Mouse (Mus musculus) heart, adult 9 months (tissue): ENCODE data around the gene Cc2d1b.

ENCODE experiments used
- DNase-seq, 2 experiments: peaks; one replicate each; pipeline ENCODE4 v3.0.0; 2022; ENCODE audit warnings: low spot score in 2 of 2

Cc2d1b gene

DNA sequence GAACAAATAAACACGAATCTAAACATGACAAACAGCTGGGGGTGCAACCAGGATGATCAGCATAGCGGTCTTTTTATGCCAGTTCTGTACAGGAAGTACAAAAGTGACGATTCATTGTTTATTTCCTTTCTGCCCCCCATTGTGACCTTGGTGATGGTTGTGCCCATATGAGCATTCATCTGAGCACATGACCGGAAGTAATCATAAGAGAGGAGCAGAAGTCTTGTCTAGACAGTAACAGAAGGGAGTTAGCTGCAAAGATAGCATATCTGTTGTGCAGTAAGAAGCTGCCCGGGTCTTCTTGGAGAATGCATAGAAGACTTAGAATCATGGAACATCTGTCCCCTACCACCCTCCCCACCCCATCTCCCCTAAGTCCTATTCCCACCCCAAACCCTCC is 19.0 kb downstream of the Cc2d1b start:
- DNase-seq = no peak

DNA sequence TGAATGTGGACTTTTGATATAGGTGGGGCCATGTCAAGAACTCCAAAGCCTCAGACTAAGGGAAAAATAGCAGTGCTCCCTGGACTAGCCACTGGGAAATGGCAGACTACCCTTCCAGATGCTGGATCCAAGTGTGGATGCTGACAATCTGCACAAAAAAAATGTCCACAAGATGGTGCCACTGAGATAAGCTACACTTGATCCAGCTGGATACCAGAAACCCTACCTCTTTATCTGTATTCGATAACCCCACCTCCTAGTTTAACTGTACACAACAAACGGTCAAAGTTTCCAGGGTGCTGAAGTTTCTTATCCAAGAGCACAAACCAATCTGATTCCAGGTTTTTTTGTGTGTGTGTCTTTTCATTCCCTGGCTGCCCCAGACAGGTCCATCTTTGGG is 44.7 kb downstream of the Cc2d1b start:
- DNase-seq = no peak
